Mouse (Mus musculus): ENCODE measurements around the gene Gm45062.

DNA sequence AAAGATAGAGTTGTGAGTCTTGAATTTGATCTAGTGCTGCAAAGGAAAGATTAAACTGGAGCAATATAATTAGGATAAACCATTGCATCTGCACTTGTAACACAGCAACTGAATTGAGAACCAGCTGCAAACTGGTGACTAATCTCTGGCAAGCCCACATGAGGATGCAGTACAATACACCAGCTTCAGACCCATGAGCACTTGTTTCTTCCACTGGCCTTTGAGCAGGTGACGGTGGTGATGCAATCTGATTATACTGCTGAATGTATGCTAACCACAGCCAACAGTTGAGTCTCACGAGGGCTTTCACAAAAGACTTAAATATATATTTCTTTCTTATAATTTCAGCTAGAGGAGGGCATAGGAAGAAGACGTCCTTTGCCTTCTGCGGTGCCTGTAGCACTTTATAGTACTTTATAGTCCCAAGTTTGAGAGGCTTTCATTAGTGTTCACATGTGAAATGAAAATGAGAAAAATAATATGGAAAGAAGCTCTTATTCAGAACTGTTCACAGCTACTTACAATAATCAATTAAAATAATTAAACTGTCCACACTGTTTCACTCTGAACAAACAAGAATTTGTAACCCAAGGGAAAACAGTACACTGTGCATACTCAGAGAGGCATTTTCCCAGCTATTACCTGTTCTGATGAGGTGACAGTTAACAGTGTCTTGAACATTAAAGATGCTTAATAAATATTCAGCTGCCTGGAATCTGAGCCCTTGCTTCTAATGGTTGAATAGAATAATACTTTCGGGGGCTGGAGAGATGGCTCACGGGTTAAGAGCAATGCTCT is 40.0 kb downstream of the Gm45062 start:
- no peak for TF ChIP-seq CTCF (IDR thresholded peaks at IDR 0.05; ENCODE audit: insufficient read depth, low read length)
- no peak for TF ChIP-seq POLR2A (IDR thresholded peaks at IDR 0.05; ENCODE audit: borderline replicate concordance, extremely low read depth, low read depth, low read length)
